ENCODE assay signal across 7 mouse cellular contexts in genomic region chr6:127625135-127625534, GRCm38 (mm10).
DNase-seq lines count a peak whose midpoint lies in the region; ATAC-seq and TF ChIP-seq lines count a peak whose summit lies in the region.

No protein-coding gene starts in this region.

- no peaks in the 10 kb centered on the region for H3K9me3 ChIP-seq in ES-Bruce4 (replicated peaks; ENCODE audit: control insufficient read depth, insufficient read depth, low read length, poor library complexity, severe bottlenecking)
- no peaks in the 10 kb centered on the region for H3K9me3 ChIP-seq in lung, embryonic 14.5 days (ENCODE audit: low read depth, low read length)

- TF ChIP-seq CTCF in ES-Bruce4 (IDR thresholded peaks at IDR 0.05; ENCODE audit: low read depth, low read length): peak; percentile 50
- TF ChIP-seq CTCF in layer of hippocampus, adult 2 months (conservative IDR thresholded peaks at IDR 0.05): peak; percentile 94
- peak; percentile 81 for TF ChIP-seq CTCF in lung, embryonic 14.5 days (IDR thresholded peaks at IDR 0.05; ENCODE audit: low read depth)

- no peak overlapping the region for H3K27ac ChIP-seq in ES-Bruce4 (ENCODE audit: insufficient read depth, low read length)
- H3K27ac ChIP-seq in layer of hippocampus, adult 2 months: no peak overlapping the region
- H3K27ac ChIP-seq in lung, embryonic 14.5 days (ENCODE audit: low read depth): no peak overlapping the region

- H3K9ac ChIP-seq in ES-Bruce4 (ENCODE audit: low read depth, poor library complexity, severe bottlenecking): no peak overlapping the region
- H3K9ac ChIP-seq in lung, embryonic 14.5 days: no peak overlapping the region

- peak; percentile 77 for DNase-seq in ZHBTc4 (ENCODE audit: low read depth, low spot score)
- DNase-seq in cerebellum, postnatal 36 days: peak; percentile 49 to 64
- DNase-seq in layer of hippocampus, adult 2 months (ENCODE audit: low spot score in 2 of 2): peak; percentile 57 to 81
- DNase-seq in lung, embryonic 14.5 days: peak; percentile 88
- peak; percentile 36 for DNase-seq in right cerebral cortex, postnatal 25 days

- no peak overlapping the region for H3K4me2 ChIP-seq in lung, embryonic 14.5 days

- WGBS in lung, embryonic 14.5 days: 36% methylated on average over 5 of the region's 5 CpGs

- no peak for TF ChIP-seq EP300 in ES-Bruce4 (IDR thresholded peaks at IDR 0.05; ENCODE audit: insufficient read depth, low read depth, low read length)

- ATAC-seq in granulocyte monocyte progenitor cell, adult 5-6 weeks (replicated peaks; ENCODE audit: poor library complexity, severe bottlenecking): peak; percentile 58
- peak; percentile 8; the same call in 1 of the 2 replicates for ATAC-seq in lung, embryonic 14.5 days (ENCODE audit: insufficient read depth)

- no peaks in the 10 kb centered on the region for H3K36me3 ChIP-seq in ES-Bruce4 (ENCODE audit: control insufficient read depth, insufficient read depth, low read length, poor library complexity, severe bottlenecking)
- no peaks in the 10 kb centered on the region for H3K36me3 ChIP-seq in lung, embryonic 14.5 days (ENCODE audit: insufficient read depth)

- H3K4me1 ChIP-seq in ES-Bruce4 (ENCODE audit: control insufficient read depth, insufficient read depth, low read length): no peaks in the 10 kb centered on the region
- H3K4me1 ChIP-seq in lung, embryonic 14.5 days (ENCODE audit: insufficient read depth): 0 out of 2 replicates have a peak, but pooled peaks cover 3% of the 10 kb centered on the region

- TF ChIP-seq POLR2A in ES-Bruce4 (IDR thresholded peaks at IDR 0.05; ENCODE audit: insufficient read depth, low read length): no peak

- no peak overlapping the region for H3K4me3 ChIP-seq in ES-Bruce4 (ENCODE audit: low read depth, low read length)
- no peak overlapping the region for H3K4me3 ChIP-seq in layer of hippocampus, adult 2 months
- H3K4me3 ChIP-seq in lung, embryonic 14.5 days (ENCODE audit: low read depth, low read length): no peak overlapping the region

- H3K27me3 ChIP-seq in ES-Bruce4 (ENCODE audit: control insufficient read depth, insufficient read depth, low read length, poor library complexity, severe bottlenecking): no peaks in the 10 kb centered on the region
- H3K27me3 ChIP-seq in lung, embryonic 14.5 days (ENCODE audit: insufficient read depth, low read length): no peaks in the 10 kb centered on the region

Comparison
In these comparisons a context has a peak if more than half of its experiments do, and no peak if none do; other contexts are left out.
1. DNase-seq: peak in every context shown above with its lines; median percentile 88 in lung, embryonic 14.5 days; 77 in ZHBTc4; 69 in layer of hippocampus, adult 2 months; 56 in cerebellum, postnatal 36 days; 36 in right cerebral cortex, postnatal 25 days.